Mouse (Mus musculus) myocyte (in vitro differentiated cells): ENCODE data around the gene Dab2.

Experiments
- MAX ChIP-seq: IDR thresholded peaks from one replicate; pipeline ENCODE4 v1.6.1; 2011; ENCODE audit warnings: low read depth, mild to moderate bottlenecking, control low read depth
- POLR2A ChIP-seq: IDR thresholded peaks from one replicate; pipeline ENCODE4 v1.6.1; 2011; ENCODE audit warnings: low read depth, mild to moderate bottlenecking, control low read depth, moderate library complexity; ENCODE audit not compliant: insufficient read length

GRCm38 (mm10) chr15:6319352-6319751 lies 19.8 kb downstream of the Dab2 start:
- no peak for TF ChIP-seq POLR2A
- no peak for TF ChIP-seq MAX
